Mouse (Mus musculus): Measurements from ENCODE around the gene Ifna2.

DNA sequence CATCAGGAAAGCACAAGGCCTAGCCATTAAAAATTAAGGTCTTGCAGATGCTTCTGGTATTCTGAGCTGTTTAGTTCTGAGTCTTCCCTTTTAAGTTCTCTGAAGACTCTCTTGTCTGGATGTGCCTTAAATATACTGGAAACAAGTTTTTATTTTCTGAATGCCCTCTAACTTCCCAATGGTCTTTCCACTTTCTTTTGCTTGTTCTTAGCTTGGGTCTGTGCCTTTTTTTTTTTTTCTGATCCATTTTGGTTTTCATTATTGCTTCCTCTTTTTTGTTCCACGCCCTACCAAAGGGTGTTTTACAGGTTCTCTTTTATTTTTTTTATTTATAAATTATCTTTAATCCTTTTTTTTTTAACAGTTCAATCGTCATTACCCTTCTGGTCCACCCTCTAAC lies 39.4 kb downstream of the Ifna2 start, which contains the start of gene Ifna13:
- TF ChIP-seq POLR2A (IDR thresholded peaks at IDR 0.05; ENCODE audit: low read depth, low read length) = no peak
- TF ChIP-seq CTCF (IDR thresholded peaks at IDR 0.05; ENCODE audit: extremely low read depth, insufficient read length, insufficient replicate concordance, low read depth, low read length) = no peak

All from small intestine, adult 2 months (tissue).